Mouse (Mus musculus): Measurements from ENCODE around the gene Usp29. TPM values are rescaled to one million over a fixed set of nuclear protein-coding genes. Genes with fewer than 3 reads are reported as not detected.

The Usp29 gene
- polyA plus RNA-seq (2017; shearing (Covaris generic)) = not detected

DNA sequence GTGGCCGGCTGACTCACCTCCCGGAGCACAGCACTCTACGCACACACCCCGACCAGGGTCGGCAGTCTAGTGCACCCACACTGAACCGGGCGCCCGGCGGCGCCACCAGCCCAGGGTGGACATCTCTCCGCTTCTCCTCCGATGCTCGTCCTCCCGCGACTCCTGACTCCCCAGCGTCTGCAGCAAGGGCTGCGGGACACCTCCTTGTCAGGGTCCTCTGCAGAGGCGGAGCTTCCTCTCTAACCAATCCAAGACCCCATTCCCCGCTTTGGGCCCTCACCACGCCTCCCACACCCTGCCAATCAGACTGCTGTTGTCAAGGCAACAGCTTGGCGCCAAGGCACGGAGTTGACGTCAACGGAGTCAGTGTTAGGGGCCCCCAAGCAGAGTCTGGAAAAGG lies at the start of gene Usp29, which contains the start of gene Peg3:
Gene Usp29, plus strand, starts transcription at position 338 of the 400 bp plus-strand sequence.
Gene Peg3, minus strand, starts transcription at position 191 of the 400 bp plus-strand sequence.

DNA sequence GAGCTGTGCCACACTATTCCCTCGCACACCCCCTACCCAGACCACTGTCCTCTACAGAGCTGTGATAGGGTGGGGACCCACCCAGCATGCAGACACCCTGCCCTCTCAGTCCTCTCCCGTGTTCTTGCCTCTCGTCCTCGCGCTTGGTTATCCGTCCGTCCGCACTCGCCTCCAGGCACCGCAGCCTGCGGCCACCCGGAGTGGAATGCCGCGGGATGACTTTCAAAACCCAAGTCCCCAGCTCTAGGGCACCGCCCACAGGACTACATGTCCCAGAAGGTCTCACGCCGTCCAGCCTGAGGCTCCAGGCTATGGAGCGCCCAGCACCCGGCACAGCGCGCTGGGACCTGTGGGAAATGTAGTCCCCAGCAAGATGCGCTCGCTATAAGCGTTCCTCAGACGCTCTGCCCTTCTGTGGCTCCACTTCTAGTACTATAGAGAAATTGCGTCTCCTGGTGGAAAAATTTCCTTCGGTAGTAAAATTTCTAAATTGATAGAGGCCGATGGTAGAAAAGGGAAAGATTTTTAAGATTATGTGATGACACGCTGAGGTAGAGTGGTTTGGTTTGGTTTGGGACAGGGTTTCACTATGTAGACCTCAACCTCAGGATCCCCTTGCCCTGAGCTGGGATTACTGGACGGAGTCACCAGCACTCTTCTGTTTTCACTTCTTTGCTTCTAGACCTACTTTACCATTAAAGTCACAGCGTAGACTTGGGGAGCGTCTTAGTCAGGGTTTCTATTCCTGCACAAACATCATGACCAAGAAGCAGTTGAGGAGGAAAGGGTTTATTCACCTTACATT lies 33.9 kb upstream of the Usp29 start, which contains the start of gene Zim1:
Gene Zim1, minus strand, starts transcription at position 210 of the 805 bp plus-strand sequence.

DNA sequence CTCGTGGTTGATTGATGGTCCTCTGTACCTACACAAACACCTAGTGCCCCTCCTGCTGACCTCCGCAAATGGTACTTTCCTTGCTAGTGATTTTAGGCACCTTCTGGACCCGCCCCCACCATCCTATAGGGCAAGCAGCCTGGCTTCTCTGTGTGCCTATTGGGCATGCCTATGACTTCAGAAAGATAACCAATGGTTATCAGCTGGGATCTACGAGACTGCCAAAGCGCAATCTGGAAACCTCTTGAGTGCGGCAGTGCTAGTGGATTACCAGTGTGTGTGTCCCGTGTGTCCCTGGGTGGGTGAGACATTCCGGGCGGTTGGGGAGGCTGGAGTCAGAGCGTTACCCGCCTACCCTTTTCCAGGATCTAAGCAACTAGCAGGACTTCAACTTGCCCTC lies 264.9 kb downstream of the Usp29 start, which contains the start of gene Aurkc:
Gene Aurkc, plus strand, starts transcription at position 50 of the 400 bp plus-strand sequence.

Other genes with a start within 250 kb of the Usp29 start
- gene Olfr5, start 243.6 kb upstream of the Usp29 start, polyA plus RNA-seq (2017; shearing (Covaris generic)) = not detected
- gene Olfr1347, start 230.8 kb upstream of the Usp29 start, polyA plus RNA-seq (2017; shearing (Covaris generic)) = not detected
- gene Olfr1348, start 221.8 kb upstream of the Usp29 start, polyA plus RNA-seq (2017; shearing (Covaris generic)) = not detected
- gene Olfr1349, start 207.6 kb upstream of the Usp29 start, polyA plus RNA-seq (2017; shearing (Covaris generic)) = not detected
- gene Olfr1350, start 165.7 kb upstream of the Usp29 start, polyA plus RNA-seq (2017; shearing (Covaris generic)) = not detected
- gene Zim1, start 34.1 kb upstream of the Usp29 start, polyA plus RNA-seq (2017; shearing (Covaris generic)) = not detected
- gene Peg3, start 147 bp upstream of the Usp29 start, polyA plus RNA-seq (2017; shearing (Covaris generic)) = not detected

Data from CD4-positive, CD25-positive, alpha-beta regulatory T cell, adult 9 weeks (primary cell).